Mouse (Mus musculus) MEL (cell line): ENCODE measurements around the gene Zgrf1. TPM values are rescaled to one million over a fixed set of nuclear protein-coding genes. Genes with fewer than 3 reads are reported as not detected.

Experiments used
- DNase-seq: peaks from one replicate; pipeline ENCODE4 v3.0.0; 2011; ENCODE audit warnings: low read depth, low spot score
- H3K27ac ChIP-seq: 2 replicates; pipeline ENCODE4 v1.5.1; 2012; ENCODE audit warnings: low read depth, mild to moderate bottlenecking, control low read depth, low read length, moderate library complexity; ENCODE audit not compliant: control insufficient read depth
- H3K27me3 ChIP-seq, 2 experiments: fragments of 150-350 bp in 1 of 2; sonication (generic) in 1 of 2; 2 replicates each; pipeline ENCODE4 v1.6.1; 2012; ENCODE audit warnings: low read length in 2 of 2, mild to moderate bottlenecking in 2 of 2, improper control_type of control experiment in 1 of 2, moderate library complexity in 1 of 2; ENCODE audit not compliant: insufficient read depth in 2 of 2, control insufficient read depth in 1 of 2
- H3K36me3 ChIP-seq, 2 experiments: 2 replicates each; pipeline ENCODE4 v1.6.1; 2012 to 2014; ENCODE audit warnings: low read length in 2 of 2, improper control_type of control experiment in 1 of 2, inconsistent platforms in 1 of 2, mild to moderate bottlenecking in 1 of 2; ENCODE audit not compliant: insufficient read depth in 2 of 2, control insufficient read depth in 1 of 2
- H3K4me1 ChIP-seq, 2 experiments: fragments of 150-350 bp in 1 of 2; sonication (generic) in 1 of 2; 2 replicates each; pipeline ENCODE4 v1.6.1; 2012; ENCODE audit warnings: low read length in 2 of 2, improper control_type of control experiment in 1 of 2, mild to moderate bottlenecking in 1 of 2; ENCODE audit not compliant: insufficient read depth in 2 of 2, control insufficient read depth in 1 of 2
- H3K4me3 ChIP-seq, 2 experiments: fragments of 150-350 bp in 1 of 2; sonication (generic) in 1 of 2; 2 replicates each; pipeline ENCODE4 v1.5.1; 2012; ENCODE audit warnings: low read depth in 2 of 2, low read length in 2 of 2, mild to moderate bottlenecking in 2 of 2, moderate library complexity in 2 of 2, control low read depth in 1 of 2, improper control_type of control experiment in 1 of 2; ENCODE audit not compliant: control insufficient read depth in 1 of 2, insufficient read depth in 1 of 2
- H3K79me2 ChIP-seq: 2 replicates; pipeline ENCODE4 v1.6.1; 2012; ENCODE audit warnings: mild to moderate bottlenecking, low read length, moderate library complexity; ENCODE audit not compliant: control insufficient read depth, poor library complexity, insufficient read depth
- H3K9ac ChIP-seq: 2 replicates; pipeline ENCODE4 v1.6.1; 2012; ENCODE audit warnings: low read depth, mild to moderate bottlenecking, control low read depth, low read length, moderate library complexity; ENCODE audit not compliant: control insufficient read depth, poor library complexity, severe bottlenecking
- H3K9me3 ChIP-seq: fragments of 150-350 bp; sonication (generic); replicated peaks from 2 replicates; pipeline ENCODE4 v1.6.1; 2012; ENCODE audit warnings: mild to moderate bottlenecking, low read length, improper control_type of control experiment, moderate library complexity; ENCODE audit not compliant: insufficient read depth
- CHD1 ChIP-seq: IDR thresholded peaks from 2 replicates; pipeline ENCODE4 v1.6.1; 2012; ENCODE audit warnings: low read depth, mild to moderate bottlenecking, inconsistent platforms, low read length, improper control_type of control experiment
- CTCF ChIP-seq, 3 experiments: IDR thresholded peaks in 2 of 3; conservative IDR thresholded peaks in 1 of 3; 2 replicates each; pipeline ENCODE4 v1.5.1; 2011 to 2012; ENCODE audit warnings: low read length in 3 of 3, low read depth in 2 of 3, mild to moderate bottlenecking in 2 of 3, improper control_type of control experiment in 1 of 3, inconsistent platforms in 1 of 3, mixed read lengths in 1 of 3, moderate library complexity in 1 of 3; ENCODE audit not compliant: control insufficient read depth in 1 of 3, insufficient read depth in 1 of 3, poor library complexity in 1 of 3, severe bottlenecking in 1 of 3
- E2F4 ChIP-seq: IDR thresholded peaks from 2 replicates; pipeline ENCODE4 v1.6.1; 2011; ENCODE audit warnings: low read depth, low read length, improper control_type of control experiment, borderline replicate concordance
- ELF1 ChIP-seq: IDR thresholded peaks from 2 replicates; pipeline ENCODE4 v1.6.1; 2014; ENCODE audit warnings: low read depth, mild to moderate bottlenecking, inconsistent platforms, low read length, improper control_type of control experiment, moderate library complexity
- ETS1 ChIP-seq: IDR thresholded peaks from 2 replicates; pipeline ENCODE4 v1.6.1; 2012; ENCODE audit warnings: low read depth, mild to moderate bottlenecking, inconsistent platforms, low read length, improper control_type of control experiment, moderate library complexity
- HCFC1 ChIP-seq: IDR thresholded peaks from 2 replicates; pipeline ENCODE4 v1.6.1; 2012; ENCODE audit warnings: low read depth, mild to moderate bottlenecking, inconsistent platforms, low read length, improper control_type of control experiment, moderate library complexity
- MAX ChIP-seq: IDR thresholded peaks from 2 replicates; pipeline ENCODE4 v1.6.1; 2011; ENCODE audit warnings: low read length, improper control_type of control experiment
- MEF2A ChIP-seq: IDR thresholded peaks from 2 replicates; pipeline ENCODE4 v1.6.1; 2014; ENCODE audit warnings: low read depth, mild to moderate bottlenecking, inconsistent platforms, low read length, improper control_type of control experiment; ENCODE audit not compliant: poor library complexity, insufficient replicate concordance, severe bottlenecking; ENCODE audit errors: extremely low read depth
- MYC ChIP-seq: IDR thresholded peaks from 2 replicates; pipeline ENCODE4 v1.6.1; 2011; ENCODE audit warnings: low read depth, mild to moderate bottlenecking, low read length, improper control_type of control experiment, moderate library complexity
- RAD21 ChIP-seq: IDR thresholded peaks from 2 replicates; pipeline ENCODE4 v1.6.1; 2011; ENCODE audit warnings: mild to moderate bottlenecking, low read depth, low read length, improper control_type of control experiment
- RCOR1 ChIP-seq: IDR thresholded peaks from 2 replicates; pipeline ENCODE4 v1.6.1; 2012; ENCODE audit warnings: low read depth, mild to moderate bottlenecking, inconsistent platforms, low read length, improper control_type of control experiment
- SMC3 ChIP-seq: IDR thresholded peaks from 2 replicates; pipeline ENCODE4 v1.6.1; 2011; ENCODE audit warnings: low read depth, low read length, improper control_type of control experiment
- UBTF ChIP-seq: IDR thresholded peaks from 2 replicates; pipeline ENCODE4 v1.6.1; 2012; ENCODE audit warnings: low read depth, mild to moderate bottlenecking, inconsistent platforms, low read length, improper control_type of control experiment, moderate library complexity, borderline replicate concordance; ENCODE audit not compliant: insufficient read depth
- USF2 ChIP-seq, 2 experiments: IDR thresholded peaks; 2 replicates each; pipeline ENCODE4 v1.6.1; 2011 to 2012; ENCODE audit warnings: improper control_type of control experiment in 2 of 2, low read length in 2 of 2, borderline replicate concordance in 1 of 2, inconsistent platforms in 1 of 2, low read depth in 1 of 2, mild to moderate bottlenecking in 1 of 2; ENCODE audit not compliant: insufficient read depth in 1 of 2
- ZC3H11A ChIP-seq: IDR thresholded peaks from 2 replicates; pipeline ENCODE4 v1.6.1; 2012; ENCODE audit warnings: low read depth, mild to moderate bottlenecking, inconsistent platforms, low read length, improper control_type of control experiment
- polyA plus RNA-seq, 2 experiments: library from polyadenylated mRNA; stranded (reverse) in 1 of 2; unstranded in 1 of 2; fragments of >175 nt in 1 of 2; fragments of >200 nt in 1 of 2; gene quantifications; 2 replicates each; pipeline versions ENCODE4 v1.2.1 to v1.2.4; 2012; ENCODE audit warnings: low replicate concordance in 2 of 2, low read depth in 1 of 2; ENCODE audit not compliant: insufficient read length in 2 of 2, insufficient read depth in 1 of 2, missing spikeins in 1 of 2
- total RNA-seq: library from RNA; depleted of rRNA; stranded (reverse); fragments of 300-350 nt; gene quantifications from 2 replicates; pipeline ENCODE4 v1.2.3, GENCODE M21; 2012

Zgrf1 gene
- total and polyA plus RNA-seq, 3 experiments: 6.7 to 8.2 TPM; not detected in 1

- H3K27ac ChIP-seq: no peak overlapping the region
- H3K36me3 ChIP-seq: peaks cover 0 to 5% of the 10 kb centered on the region in 2 experiments; a peak in 2 of 4 replicates
- H3K9ac ChIP-seq: no peak overlapping the region
- H3K27me3 ChIP-seq: no peaks in the 10 kb centered on the region
- no peaks in the 10 kb centered on the region for H3K4me1 ChIP-seq
- DNase-seq: no peak
- H3K9me3 ChIP-seq: no peaks in the 10 kb centered on the region
- TF ChIP-seq UBTF (no peak), CTCF (IDR thresholded peaks at IDR 0.05 in 2 of 3, conservative IDR thresholded peaks at IDR 0.05 in 1 of 3; ENCODE audit: control insufficient read depth in 1 of 3, insufficient read depth in 1 of 3, low read depth in 2 of 3, low read length in 3 of 3, poor library complexity in 1 of 3, severe bottlenecking in 1 of 3) (no peak), MEF2A (no peak), E2F4 (no peak), ZC3H11A (no peak), CHD1 (no peak)
- H3K79me2 ChIP-seq: no peaks in the 10 kb centered on the region
- H3K4me3 ChIP-seq: no peak overlapping the region
These were observed 8.6 kb upstream of the Zgrf1 start for GRCm38 (mm10) chr3:127544610-127545121.

GRCm38 (mm10) chr3:127547882-127548281 is 5.4 kb upstream of the Zgrf1 start:
- Histone ChIP-seq H3K79me2 (peaks cover 7% of the 10 kb centered on the region), H3K4me3 (no peak overlapping the region), H3K4me1 (peaks cover 0 to 2% of the 10 kb centered on the region in 2 experiments; a peak in 1 of 4 replicates)
- TF ChIP-seq ELF1 (no peak), ZC3H11A (peak; percentile 80), ETS1 (no peak), CTCF (IDR thresholded peaks at IDR 0.05 in 2 of 3, conservative IDR thresholded peaks at IDR 0.05 in 1 of 3; ENCODE audit: control insufficient read depth in 1 of 3, insufficient read depth in 1 of 3, low read depth in 2 of 3, low read length in 3 of 3, poor library complexity in 1 of 3, severe bottlenecking in 1 of 3) (peak; percentile 44 to 72 (median 51); a peak in 5 of 6 replicates), MAX (peak; percentile 29; the same call in 1 of the 2 replicates), E2F4 (no peak), RCOR1 (no peak), RAD21 (peak; percentile 64), HCFC1 (no peak), USF2 (IDR thresholded peaks at IDR 0.05; ENCODE audit: borderline replicate concordance in 1 of 2, insufficient read depth in 1 of 2, low read depth in 1 of 2, low read length in 2 of 2) (no peak), SMC3 (peak; percentile 77), MYC (peak; percentile 77)
- TF ChIP-seq, all 39 proteins: peak for 6
- Histone ChIP-seq H3K9me3 (no peaks in the 10 kb centered on the region), H3K9ac (no peak overlapping the region), H3K36me3 (peaks cover 5 to 7% of the 10 kb centered on the region in 2 experiments), H3K27me3 (no peaks in the 10 kb centered on the region), H3K27ac (no peak overlapping the region)
- peak; percentile 67 for DNase-seq
